Mouse (Mus musculus) lung, postnatal 36 days (tissue): ENCODE data around the gene Hoxc5.

Source experiments
- DNase-seq: peaks from one replicate; pipeline ENCODE4 v3.0.0; 2022; ENCODE audit warnings: mixed read lengths

Gene Hoxc5

GRCm38 (mm10) chr15:102967511-102968397, 511 bp downstream of the Hoxc5 start:
- no peak for DNase-seq

- no peak for DNase-seq
Observed at GRCm38 (mm10) chr15:102969296-102969695, 2.1 kb downstream of the Hoxc5 start.

- no peak for DNase-seq
Observed at GRCm38 (mm10) chr15:102970740-102971139, 3.5 kb downstream of the Hoxc5 start.

GRCm38 (mm10) chr15:102972254-102972653, 5.0 kb downstream of the Hoxc5 start:
- DNase-seq: no peak

- no peak for DNase-seq
Observed at GRCm38 (mm10) chr15:102972753-102973152, 5.5 kb downstream of the Hoxc5 start.

- DNase-seq: no peak
Observed at GRCm38 (mm10) chr15:102975034-102975433, 7.8 kb downstream of the Hoxc5 start.

GRCm38 (mm10) chr15:102975688-102976111, 8.5 kb downstream of the Hoxc5 start:
- DNase-seq: no peak

- no peak for DNase-seq
Observed at GRCm38 (mm10) chr15:102976171-102976570, 8.9 kb downstream of the Hoxc5 start, which contains the start of gene Hoxc9. Gene Hoxc9 (plus strand): TSS chr15:102976439.

- DNase-seq: no peak
Observed at GRCm38 (mm10) chr15:102976631-102977422, 9.6 kb downstream of the Hoxc5 start.

GRCm38 (mm10) chr15:102977423-102977974, 10.3 kb downstream of the Hoxc5 start:
- DNase-seq: no peak

GRCm38 (mm10) chr15:102978615-102979515, 11.6 kb downstream of the Hoxc5 start:
- no peak for DNase-seq

GRCm38 (mm10) chr15:102979936-102980335, 12.7 kb downstream of the Hoxc5 start:
- DNase-seq: no peak

- DNase-seq: no peak
Observed at GRCm38 (mm10) chr15:102980352-102980751, 13.1 kb downstream of the Hoxc5 start.

GRCm38 (mm10) chr15:102980912-102981311, 13.7 kb downstream of the Hoxc5 start:
- no peak for DNase-seq

GRCm38 (mm10) chr15:102981379-102982288, 14.4 kb downstream of the Hoxc5 start:
- DNase-seq: no peak

GRCm38 (mm10) chr15:102983716-102984115, 16.5 kb downstream of the Hoxc5 start:
- no peak for DNase-seq

GRCm38 (mm10) chr15:102984521-102984920, 17.3 kb downstream of the Hoxc5 start:
- no peak for DNase-seq

GRCm38 (mm10) chr15:102984925-102985324, 17.7 kb downstream of the Hoxc5 start:
- no peak for DNase-seq

GRCm38 (mm10) chr15:102987124-102987833, 20.0 kb downstream of the Hoxc5 start:
- peak; percentile 95 for DNase-seq

- no peak for DNase-seq
Observed at GRCm38 (mm10) chr15:102988078-102988477, 20.8 kb downstream of the Hoxc5 start.
